Mouse (Mus musculus): ENCODE results near the gene Inafm2.

The Inafm2 gene

DNA sequence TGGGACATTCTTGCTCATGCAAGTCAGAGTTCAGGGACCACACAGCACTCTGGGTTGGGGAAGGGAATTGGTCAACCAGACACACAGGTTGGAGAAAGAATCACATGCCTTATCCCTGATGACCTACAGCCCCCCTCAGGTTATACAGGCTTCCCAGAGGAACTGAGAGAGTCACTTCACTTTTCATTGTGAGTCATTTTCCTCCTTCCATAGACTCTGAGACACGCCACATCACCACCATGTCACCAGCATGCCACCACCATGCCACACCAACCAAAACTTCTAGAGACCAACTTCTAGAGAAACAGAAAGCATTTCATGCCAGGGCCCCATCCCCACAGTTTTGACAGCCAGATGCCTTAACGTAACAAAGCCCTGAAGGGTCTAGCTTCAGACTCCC lies 18.7 kb upstream of the Inafm2 start:
- DNase-seq (ENCODE audit: low spot score) = no peak

DNA sequence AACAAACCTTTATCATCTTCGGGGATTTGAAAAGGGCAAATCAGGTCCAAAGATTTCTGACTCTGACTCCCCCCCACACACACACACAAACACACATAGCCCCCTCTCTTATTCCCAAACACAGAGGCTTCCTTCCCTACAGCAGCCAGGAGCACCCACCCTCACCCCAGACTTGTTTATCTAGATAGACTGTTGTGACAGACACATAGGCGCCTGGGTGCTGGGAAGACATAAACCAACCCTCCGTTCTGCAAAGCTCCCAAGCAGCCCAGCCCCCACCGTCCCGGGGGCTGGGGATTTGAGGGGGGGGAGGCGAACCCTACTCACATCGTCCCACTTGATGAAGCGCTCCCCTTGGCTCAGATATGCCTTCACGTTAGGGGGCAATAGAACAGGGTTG lies 17.6 kb upstream of the Inafm2 start:
- DNase-seq (ENCODE audit: low spot score) = no peak

DNA sequence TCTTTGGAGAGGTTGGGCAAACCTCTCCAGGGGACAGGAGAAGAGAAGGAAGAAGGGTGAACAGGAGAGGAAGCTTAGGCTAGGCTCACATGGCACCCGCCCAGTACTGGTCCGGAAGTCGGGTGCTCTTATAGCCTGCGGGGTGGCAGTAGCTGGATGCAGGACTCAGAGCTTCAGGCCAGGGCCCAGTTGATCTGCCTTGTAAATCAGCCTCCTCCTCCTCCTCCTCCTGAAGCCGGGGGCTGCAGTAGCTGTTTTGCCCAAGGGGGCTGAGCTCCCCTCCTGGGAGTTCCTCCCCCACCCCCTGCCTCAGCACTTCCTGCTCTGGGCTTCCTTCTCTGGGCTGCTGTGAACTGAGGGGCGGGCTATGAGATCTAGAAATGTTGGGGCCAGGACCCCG lies 17.2 kb upstream of the Inafm2 start, which contains the start of gene Plcb2:
Gene Plcb2, minus strand, starts transcription at position 102 of the 400 bp plus-strand sequence.
- no peak for DNase-seq (ENCODE audit: low spot score)

DNA sequence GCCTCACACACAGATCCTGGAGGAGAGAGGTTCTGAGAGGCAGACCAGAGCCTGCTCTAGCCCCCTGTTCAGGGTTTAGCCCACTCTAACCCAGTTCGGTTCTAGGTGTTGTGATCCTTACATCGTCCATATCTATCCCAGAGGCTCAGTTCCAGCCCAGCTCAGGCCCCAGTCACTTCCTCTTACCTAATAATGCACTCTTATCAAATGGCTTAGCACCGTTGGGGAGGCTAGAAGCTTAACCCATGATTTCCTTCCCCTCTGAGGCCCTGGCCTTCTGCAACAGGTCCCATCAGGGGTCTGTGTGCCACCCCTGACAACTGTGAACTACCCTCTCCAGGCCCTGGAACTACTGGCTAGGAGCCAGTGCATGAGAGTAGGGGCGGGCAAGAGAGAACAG lies 16.4 kb upstream of the Inafm2 start:
- no peak for DNase-seq (ENCODE audit: low spot score)

DNA sequence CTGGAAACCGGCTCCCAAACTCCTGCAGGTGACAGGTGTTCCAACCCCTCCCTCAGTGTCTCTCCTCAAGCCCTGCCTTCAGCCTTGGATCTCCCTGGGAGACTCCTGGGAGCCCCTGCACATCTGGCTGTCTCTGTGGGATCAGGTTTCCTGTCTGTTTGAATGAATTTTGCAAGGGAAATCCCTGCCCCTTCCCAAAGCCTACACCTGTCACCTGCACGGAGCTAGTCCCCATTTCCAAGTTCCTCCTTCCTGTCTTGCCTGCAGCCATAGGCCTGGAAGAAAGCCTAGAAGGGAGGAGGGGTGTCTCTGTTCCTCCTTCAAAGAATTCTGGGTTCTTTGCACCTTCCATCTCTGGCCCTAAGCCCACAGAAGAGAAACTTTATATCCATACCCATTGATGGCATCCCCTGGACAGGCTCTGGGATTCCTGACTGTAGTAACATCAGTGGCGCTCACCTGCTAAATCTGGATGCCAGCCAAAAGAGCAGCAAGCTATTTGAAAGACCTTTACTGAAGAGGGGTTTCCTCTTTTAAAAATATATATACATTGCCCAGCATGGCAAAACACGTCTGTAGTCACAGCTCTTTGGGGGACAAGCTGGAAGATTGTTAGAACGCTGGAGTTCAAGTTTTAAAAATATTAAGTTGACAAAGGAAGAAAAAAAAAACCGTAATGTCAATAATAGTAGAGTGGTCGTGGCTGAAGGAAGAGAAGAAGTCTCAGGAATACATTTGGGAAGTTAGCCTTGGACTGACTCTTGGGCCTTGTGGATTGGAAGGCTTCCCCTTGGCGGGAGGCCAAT lies 15.5 kb upstream of the Inafm2 start:
- no peak for DNase-seq (ENCODE audit: low spot score)

DNA sequence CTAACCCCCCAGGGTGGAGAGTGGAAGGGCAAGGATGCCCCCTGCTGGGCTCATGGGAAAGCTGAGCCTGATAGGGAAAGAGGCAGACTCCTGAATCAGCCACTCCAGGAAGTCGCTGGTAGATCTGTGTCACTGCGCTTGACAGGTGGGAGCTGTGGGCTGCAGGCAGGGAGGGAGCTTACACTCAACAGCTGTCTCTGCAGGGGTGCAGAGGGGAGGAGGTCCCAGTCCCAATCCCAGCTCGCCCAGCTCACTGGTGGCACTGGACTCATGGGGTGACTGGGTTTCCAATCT lies 15.0 kb upstream of the Inafm2 start:
- peak; percentile 32 for DNase-seq (ENCODE audit: low spot score)

DNA sequence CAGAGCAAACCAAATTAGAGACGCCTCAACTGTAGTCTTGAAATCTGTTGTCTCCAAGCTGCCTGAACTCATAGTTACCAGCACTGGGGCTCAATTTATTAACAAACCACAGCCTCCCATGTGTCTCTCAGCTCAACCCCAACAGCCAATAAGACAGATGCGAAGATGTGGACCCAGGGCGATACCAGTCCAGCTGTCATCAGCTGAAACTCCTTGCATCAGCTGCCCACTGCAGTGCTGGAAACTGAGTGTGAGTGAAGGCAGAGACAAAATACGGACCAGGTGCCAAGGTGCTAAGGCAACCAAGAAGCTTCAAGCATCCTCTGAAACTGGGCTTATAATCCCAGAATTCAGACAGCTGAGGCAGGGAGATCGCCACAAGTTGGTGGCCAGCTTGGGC lies 13.6 kb upstream of the Inafm2 start:
- no peak for DNase-seq (ENCODE audit: low spot score)

DNA sequence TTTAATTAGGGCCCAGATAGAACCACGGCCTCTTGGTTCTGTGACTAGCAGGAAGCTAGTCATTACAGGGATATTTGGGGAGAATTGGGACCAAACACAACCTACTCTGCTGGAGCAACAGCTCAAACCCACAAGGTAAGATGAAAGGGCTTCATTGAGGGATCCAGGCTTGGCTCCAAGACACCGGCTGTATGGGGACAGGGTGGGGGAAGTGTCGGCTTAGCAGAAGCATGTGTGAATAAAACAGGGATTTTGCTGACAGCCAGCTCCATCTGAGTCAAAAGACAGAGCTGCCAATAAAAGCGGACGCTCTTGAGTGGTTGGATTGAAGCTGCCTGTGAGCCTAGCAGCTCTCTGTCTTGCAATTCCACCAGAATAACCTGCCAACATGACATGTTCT lies 12.2 kb upstream of the Inafm2 start:
- no peak for DNase-seq (ENCODE audit: low spot score)

DNA sequence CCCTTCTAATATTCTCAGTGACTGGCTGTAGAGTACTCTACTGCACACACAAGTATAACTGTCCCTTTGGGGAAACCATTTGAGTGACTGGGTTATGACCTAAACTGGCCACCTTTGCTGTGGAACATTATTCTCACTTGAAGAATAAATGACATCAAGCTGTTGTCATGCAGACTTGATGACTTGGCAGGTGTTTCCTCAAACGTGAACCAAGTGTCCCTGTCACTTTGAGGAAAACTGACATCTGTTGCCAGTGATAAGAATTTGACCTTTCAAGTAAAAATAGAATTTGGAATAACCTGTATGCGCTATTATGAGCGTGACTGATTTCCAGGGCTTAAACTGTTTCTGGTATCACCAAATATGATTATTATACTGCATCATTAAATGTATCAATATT lies 5.2 kb upstream of the Inafm2 start:
- no peak for DNase-seq (ENCODE audit: low spot score)

DNA sequence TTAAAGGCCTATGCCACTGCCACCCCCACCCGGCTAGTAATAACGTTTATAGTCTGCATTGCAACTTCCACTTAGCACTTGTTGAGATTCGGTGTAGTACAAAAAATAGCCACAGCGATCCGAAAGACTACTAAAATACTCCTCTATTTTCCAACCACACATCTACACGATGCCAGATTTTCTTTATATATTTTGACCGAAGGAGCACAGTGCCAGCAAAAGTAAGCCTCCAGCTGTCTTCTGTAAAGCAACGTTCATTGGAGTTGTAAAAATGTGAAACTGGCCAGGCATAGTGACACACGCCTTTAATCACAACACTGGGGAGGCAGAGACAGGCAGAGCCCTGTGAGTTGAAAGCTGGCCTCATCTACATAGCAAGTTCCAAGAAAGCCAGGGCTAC lies 4.4 kb upstream of the Inafm2 start:
- no peak for DNase-seq (ENCODE audit: low spot score)

DNA sequence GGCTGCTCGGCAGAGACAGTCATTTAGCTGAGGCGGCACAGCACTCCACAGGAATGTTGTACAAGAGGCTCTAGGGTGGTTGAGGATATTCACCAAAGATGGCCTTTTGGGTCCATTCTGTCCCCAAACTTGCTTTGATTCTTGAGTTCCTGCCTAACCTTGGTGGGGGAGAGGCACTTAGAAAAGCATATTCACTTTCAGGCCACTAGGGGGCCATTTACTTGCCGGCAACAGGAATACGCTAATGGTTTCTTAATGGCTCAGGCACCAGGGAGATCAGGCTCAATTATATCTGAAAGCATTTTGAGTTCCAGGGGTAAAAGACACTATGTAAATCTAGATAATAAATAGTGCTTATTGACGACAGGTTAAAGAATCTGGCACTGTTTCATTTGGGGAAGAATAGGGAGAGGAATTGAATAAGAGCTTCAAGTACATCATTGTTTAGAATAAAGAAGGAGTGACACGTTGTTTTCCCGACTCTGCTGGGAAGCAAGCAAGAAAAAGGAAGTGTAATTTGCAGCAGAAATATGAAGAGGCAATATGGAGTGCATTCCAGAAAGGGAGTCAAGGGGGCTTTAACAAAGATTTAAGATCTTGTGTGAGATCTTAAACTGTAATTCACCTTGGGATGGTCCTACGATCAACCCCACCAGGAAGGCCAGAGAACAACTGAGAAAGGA lies 2.2 kb upstream of the Inafm2 start:
- peak; percentile 83 for DNase-seq (ENCODE audit: low spot score)

DNA sequence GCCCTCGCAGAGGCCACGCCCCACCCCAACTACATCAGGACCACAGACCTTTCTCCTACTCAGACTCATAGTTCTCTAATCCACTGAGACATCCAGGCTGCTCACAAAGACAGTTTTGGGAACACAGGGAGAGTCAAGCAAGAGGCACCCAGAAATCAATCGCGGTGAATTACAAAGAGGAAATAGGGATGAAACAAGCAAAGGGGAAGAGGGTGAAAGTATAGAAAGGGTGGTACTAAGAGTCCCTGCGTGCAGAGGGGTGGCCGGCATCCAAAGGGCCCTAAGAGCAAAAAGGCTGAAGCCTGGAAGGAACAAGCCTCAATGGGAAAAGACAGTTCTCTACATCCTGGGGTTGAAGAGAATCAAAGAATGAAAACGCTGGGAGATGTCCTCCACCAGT lies 937 bp upstream of the Inafm2 start:
- no peak for DNase-seq (ENCODE audit: low spot score)

DNA sequence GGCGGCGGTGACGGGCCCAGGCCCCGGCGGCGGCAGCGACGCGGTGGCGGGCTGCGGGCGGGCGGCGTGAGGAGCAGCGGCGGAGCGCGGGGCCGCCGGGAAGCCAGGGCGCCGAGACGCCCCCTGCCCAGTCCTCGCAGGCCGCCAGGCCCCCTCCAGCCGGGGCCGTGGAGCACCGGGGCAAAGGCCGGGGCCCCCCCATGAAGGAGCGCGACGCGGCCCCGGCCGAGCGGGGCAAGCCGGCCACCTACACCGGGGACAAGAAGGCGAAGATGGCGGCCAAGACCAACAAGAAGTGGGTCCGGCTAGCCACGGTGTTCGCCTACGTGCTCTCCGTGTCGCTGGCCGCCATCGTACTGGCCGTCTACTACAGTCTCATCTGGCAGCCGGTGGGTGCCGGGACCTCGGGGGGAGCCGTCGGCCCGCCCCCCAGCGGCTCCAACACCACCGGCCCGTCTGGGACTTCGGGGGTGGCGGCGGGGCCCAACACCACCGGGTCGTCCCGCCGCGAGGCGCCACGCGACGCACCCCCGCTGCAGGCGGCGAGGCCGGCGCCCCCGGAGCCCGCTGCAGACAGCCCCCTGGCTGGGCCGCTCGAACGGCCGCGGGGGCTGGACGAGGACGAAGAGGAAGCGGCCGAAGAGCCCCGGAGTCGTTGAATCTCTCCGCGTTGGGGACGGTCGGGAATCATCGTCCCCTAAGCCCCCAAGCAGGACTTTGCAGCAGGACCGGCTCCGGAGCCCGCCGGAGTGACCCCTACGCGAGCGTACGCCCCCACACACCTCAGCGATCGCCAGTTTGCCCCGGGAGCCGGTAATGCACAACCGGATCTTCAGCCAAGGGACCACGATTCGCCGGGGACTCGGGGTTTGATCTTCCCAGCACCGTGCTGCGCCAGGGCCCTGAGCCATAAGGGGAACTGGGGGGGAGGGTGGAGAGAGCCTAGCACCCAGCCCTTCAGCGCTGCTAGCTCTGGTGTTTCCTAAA lies 650 bp downstream of the Inafm2 start:
- peak; percentile 57 for DNase-seq (ENCODE audit: low spot score)

DNA sequence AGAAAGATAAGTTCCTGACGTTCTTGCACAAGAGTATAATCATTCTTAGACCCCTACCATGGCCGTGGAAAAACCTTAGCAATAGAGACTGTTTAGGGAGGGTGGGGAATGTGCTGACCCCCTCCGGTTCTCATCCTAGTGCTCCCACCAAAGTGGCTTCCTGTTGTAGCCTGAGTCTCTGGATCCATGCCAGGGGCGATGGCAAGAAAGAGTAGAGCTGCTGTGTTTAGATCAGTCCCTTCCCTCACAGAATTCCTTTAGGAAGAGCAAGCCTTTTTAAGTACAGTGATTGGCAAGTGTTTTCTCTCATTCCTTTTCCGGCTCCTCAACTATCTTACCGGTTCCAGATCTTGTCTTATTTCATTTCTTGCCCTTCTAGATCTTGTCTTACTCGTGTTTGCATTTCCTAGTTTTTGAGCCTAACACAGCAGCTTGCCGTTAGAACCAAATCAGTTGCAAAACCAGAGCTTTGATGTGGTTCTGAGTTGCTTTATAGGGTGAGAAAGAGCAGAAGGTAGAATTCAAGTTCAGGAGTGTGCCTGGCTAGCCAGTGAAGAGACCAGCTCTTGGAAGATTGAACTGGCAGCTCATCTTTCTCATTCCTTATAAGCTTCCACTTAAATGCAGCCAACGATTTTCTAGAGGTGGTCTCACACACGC lies 1.9 kb downstream of the Inafm2 start:
- no peak for DNase-seq (ENCODE audit: low spot score)

DNA sequence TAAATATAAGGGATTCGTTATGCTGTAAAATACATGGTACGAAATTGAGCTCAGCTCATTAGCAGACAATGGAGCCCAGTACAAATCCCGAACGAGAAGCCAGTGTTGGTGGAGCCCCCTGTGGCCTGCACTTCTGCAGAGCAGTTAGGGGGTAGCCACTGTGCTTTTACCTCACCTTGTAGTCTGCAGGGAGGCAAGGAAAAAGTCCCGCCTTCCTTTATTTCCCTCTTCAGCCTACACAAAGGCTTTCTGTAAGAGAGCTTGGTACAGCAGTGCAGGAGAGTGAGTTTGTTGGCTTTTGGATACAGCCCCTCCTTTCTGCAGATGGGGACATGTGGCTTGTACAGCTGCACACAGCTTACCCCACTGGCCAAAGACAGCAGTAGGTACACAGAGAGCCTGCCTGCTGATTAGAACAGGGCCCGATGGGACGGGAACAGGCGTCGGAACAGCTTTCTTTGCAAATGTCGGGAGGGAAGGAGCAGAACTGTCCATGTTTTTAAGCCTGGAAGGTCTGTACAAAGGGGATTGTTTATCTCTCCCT lies 3.9 kb downstream of the Inafm2 start:
- DNase-seq (ENCODE audit: low spot score) = no peak

DNA sequence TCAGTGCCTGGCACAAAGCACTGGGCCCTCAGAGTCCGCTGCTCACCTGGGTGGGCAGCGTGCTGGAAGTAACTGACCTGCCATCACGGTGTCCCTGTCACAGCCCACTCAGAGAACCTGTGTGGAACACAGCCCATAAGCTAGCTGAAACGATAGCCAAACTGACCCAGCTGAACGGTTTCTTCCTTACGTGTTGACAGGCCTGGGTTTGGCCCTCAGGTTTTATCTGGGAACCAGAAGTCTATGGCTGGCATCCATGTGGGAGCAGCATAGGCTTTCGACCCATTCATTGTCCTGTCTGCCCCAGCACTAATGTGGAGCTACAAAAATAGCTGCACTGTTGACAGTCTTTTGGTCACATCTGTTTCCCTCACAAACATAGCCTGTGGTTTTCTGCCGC lies 4.9 kb downstream of the Inafm2 start:
- DNase-seq (ENCODE audit: low spot score) = no peak

DNA sequence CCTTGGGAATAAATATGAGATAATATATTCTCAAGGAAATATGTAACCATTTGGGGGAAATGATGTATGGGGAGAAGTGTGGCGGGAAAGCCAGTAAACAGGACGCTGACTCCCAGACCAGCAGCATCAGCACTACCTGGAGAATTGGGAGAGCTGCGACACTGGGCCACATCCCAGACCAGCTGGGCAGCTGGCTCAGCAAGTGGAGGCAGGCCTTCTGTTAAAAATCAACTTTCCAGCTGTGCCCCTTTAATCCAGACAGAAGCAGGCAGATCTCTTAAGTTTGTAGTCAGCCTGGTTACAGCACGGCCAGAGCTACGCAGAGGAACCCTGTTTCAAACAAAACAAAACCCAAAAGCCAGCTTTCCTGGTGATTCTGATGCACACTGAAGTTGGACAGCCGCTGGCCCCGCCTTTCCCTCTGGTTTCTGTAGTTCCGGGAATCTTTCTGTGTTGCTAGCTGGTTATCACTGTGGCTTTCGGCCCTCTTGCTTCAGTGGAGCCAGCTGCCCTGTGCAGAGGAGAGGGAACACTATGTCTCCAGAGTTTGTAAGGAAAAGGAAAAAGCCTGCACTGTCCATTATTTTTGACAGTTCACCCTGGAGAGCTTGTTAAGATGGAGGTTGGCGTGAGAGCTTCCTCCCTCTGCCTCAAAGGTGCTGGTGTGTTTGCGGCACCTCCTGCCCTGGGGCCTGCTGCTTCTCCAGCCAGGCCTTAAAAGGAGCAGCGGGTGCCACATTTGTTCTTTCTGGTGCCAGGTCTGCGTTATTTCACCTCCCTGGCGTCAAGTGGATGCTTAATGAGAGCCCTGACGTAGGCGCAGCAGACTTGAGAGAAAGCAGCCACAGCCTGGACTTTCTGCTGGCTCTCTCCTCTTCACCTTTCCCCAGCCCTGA lies 6.6 kb downstream of the Inafm2 start:
- DNase-seq (ENCODE audit: low spot score) = no peak

DNA sequence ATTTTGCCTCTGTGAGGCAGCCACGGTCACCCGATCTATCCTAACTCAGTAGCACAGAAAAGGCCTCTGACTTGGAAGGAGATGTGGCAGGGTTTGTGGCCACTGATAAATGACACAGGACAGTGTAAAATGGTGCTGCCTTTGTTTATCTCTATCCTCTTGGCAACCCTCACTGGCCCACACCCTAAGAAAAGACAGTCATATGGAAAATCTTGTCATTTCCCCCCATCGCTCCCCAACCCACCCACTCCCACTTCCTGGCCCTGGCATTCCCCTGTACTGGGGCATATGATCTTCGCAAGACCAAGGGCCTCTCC lies 7.2 kb downstream of the Inafm2 start:
- no peak for DNase-seq (ENCODE audit: low spot score)

DNA sequence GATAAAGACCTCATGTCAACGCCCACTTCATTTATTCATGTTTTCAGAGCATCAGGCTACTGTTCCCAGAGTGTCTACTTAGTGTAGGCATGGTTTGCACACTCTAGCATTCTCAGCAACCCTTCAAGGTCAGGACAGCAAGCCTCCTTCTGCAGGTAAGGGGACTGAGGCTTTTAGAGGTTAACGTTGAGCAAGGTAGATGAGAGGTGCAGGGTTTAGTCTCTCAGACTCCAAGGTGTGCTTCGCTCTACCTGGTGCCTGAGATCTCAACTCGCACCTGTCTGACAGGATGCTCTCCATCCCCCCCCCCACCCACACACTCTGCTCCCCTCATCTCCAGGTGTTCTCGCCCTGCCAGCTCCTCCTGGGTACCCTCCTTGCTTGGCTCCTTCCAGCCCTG lies 8.6 kb downstream of the Inafm2 start:
- DNase-seq (ENCODE audit: low spot score) = no peak

DNA sequence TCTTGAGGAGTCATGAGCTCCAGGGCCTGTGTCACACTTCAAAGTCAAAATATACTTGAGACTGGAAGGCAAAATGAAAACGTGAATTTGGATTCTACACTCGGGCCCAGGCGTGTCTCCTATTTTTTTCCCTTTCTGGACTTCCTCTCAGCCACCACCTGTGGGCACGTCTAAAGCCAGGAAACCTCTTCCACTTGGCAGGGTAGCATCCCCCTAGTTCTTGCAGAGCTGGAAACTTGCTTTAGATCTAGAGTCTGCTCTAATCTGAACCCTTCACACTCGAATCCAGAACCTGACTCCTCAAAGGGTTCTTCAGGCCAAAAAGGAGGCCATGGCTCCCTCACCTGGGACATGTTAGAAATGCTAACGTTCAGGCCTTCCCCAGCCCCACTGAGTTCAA lies 9.8 kb downstream of the Inafm2 start:
- no peak for DNase-seq (ENCODE audit: low spot score)

DNA sequence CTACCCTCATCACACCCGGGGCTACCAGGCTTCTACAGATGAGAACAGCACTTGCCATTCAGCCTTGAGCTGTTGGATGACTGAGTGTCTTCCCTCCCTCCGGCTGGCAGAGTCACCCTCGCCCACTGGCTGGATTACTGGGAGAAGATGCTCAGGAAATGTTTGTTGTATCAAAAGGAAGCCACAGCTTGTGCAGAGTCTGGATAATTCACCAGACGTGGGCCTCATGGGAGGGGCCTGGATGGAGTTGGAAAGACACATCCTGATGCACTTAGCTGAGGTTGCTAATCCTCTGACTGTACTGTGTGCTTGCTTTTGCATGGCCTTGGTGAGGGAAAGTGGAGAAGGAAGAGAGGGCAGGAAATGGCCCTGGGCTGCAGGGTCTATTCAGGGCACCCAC lies 10.5 kb downstream of the Inafm2 start:
- DNase-seq (ENCODE audit: low spot score) = no peak

Data from retina, embryonic 14.5 days (tissue).